Mouse (Mus musculus) intestine, postnatal 0 days (tissue): ENCODE measurements around the gene Prdm12. TPM values are rescaled to one million over a fixed set of nuclear protein-coding genes. Genes with fewer than 3 reads are reported as not detected.

Source experiments
- ATAC-seq: fragments of 200-750 bp; cut with Nextera tagmentation; 2 replicates; pipeline ENCODE4 v1.8.0; 2017; ENCODE audit warnings: mild to moderate bottlenecking, moderate TSS enrichment, moderate library complexity
- H3K27ac ChIP-seq: fragments of 300-500 bp; sonication (generic); 2 replicates; pipeline ENCODE4 v1.5.1; 2014; ENCODE audit warnings: mild to moderate bottlenecking, low read depth, low read length, moderate library complexity
- H3K27me3 ChIP-seq: fragments of 300-500 bp; sonication (generic); replicated peaks from 2 replicates; pipeline ENCODE4 v1.6.1; 2014; ENCODE audit warnings: low read length, mixed read lengths; ENCODE audit not compliant: control insufficient read depth, insufficient read depth
- H3K36me3 ChIP-seq: fragments of 300-500 bp; sonication (generic); 2 replicates; pipeline ENCODE4 v1.6.1; 2014; ENCODE audit warnings: mild to moderate bottlenecking, moderate library complexity; ENCODE audit not compliant: control insufficient read depth, insufficient read depth
- H3K4me1 ChIP-seq: fragments of 300-500 bp; sonication (generic); replicated peaks from 2 replicates; pipeline ENCODE4 v1.6.1; 2014; ENCODE audit warnings: antibody characterized with exemption, low read length, mixed read lengths; ENCODE audit not compliant: control insufficient read depth, insufficient read depth
- H3K4me2 ChIP-seq: fragments of 300-500 bp; sonication (generic); replicated peaks from 2 replicates; pipeline ENCODE4 v1.6.1; 2014; ENCODE audit warnings: low read depth, mild to moderate bottlenecking, moderate library complexity
- H3K4me3 ChIP-seq: fragments of 300-500 bp; sonication (generic); 2 replicates; pipeline ENCODE4 v1.5.1; 2014; ENCODE audit warnings: low read depth, low read length
- H3K9ac ChIP-seq: fragments of 300-500 bp; sonication (generic); 2 replicates; pipeline ENCODE4 v1.6.1; 2014; ENCODE audit warnings: mild to moderate bottlenecking, low read depth, low read length
- H3K9me3 ChIP-seq: fragments of 300-500 bp; sonication (generic); 2 replicates; pipeline ENCODE4 v1.6.1; 2016; ENCODE audit warnings: mixed run types; ENCODE audit not compliant: control insufficient read depth
- CTCF ChIP-seq: sonication (generic); IDR thresholded peaks from 2 replicates; pipeline ENCODE4 v1.5.1; 2016; ENCODE audit warnings: low read depth, mild to moderate bottlenecking, control low read depth, antibody characterized with exemption, moderate library complexity
- WGBS: fragments of 180-500 bp; shearing (Covaris S2); extraction: QIAGEN DNeasy Blood & Tissue Kit; methylation state at CpG from one replicate; pipeline ENCODE4 v1.1.7; 2014; 5-methylcytosine and 5-hydroxymethylcytosine counted together
- polyA plus RNA-seq: library from polyadenylated mRNA; unstranded; fragments of >200 nt; fragmentation: Nextera tagmentation; extraction: Ambion mirVana; gene quantifications from 2 replicates; pipeline ENCODE4 v1.2.1, GENCODE M21; 2015

Prdm12 gene
- polyA plus RNA-seq, 1 experiment from 2014 or later = not detected

DNA sequence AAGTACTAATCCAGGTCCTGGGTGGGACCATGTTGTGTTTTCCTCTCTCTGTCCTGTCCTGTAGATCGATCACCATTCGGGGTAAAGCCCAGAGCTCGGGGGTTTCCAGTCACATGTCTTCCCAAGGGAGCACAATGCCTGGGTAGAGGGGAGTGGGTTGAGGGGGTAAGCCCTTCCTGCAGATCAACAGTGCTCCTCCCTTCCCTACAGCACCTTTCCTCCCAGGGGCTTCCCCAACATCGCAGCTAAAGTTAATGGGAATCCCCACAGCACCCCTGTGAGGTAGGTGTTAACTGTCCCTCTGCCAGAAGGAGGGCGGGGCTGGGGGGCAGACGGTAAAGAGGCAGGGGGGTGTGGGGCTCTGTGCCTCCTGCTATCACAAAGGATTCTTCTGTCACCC is 27.2 kb upstream of the Prdm12 start:
- H3K4me1 ChIP-seq = no peaks in the 10 kb centered on the region
- no peak overlapping the region for H3K4me3 ChIP-seq
- H3K27ac ChIP-seq = no peak overlapping the region
- no peaks in the 10 kb centered on the region for H3K27me3 ChIP-seq
- 77% methylated on average over 6 of the region's 6 CpGs for WGBS
- no peak for TF ChIP-seq CTCF
- peaks cover 86% of the 10 kb centered on the region for H3K36me3 ChIP-seq
- H3K9me3 ChIP-seq = no peaks in the 10 kb centered on the region
- no peak overlapping the region for H3K4me2 ChIP-seq
- H3K9ac ChIP-seq = no peak overlapping the region
- ATAC-seq = no peak

DNA sequence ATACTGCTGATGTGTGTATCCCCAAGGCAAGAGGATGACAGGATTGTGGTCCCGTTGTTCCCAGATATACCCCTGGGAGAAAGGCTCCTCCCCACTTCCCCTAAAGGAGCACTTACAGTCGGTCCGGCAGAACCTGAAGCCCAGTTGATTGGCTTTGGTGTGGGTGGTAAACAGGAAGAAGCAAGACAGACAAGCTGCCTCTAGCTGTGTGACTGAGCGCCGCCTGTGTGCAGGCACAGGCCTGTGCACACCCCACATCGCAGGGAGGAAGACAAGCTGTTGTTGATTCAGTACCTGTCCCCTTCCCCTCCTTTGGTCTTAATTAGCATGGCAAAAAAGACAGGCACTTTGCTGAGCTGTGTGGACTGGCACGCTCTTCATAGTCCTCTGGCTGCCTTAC is 26.1 kb upstream of the Prdm12 start:
- H3K27me3 ChIP-seq = no peaks in the 10 kb centered on the region
- no peaks in the 10 kb centered on the region for H3K4me1 ChIP-seq
- H3K36me3 ChIP-seq = peaks cover 79% of the 10 kb centered on the region
- no peak overlapping the region for H3K4me3 ChIP-seq
- 88% methylated on average over 7 of the region's 7 CpGs for WGBS
- TF ChIP-seq CTCF = no peak
- no peak overlapping the region for H3K27ac ChIP-seq
- no peaks in the 10 kb centered on the region for H3K9me3 ChIP-seq
- no peak overlapping the region for H3K4me2 ChIP-seq
- no peak overlapping the region for H3K9ac ChIP-seq
- ATAC-seq = no peak

GRCm38 (mm10) chr2:31618484-31619161 is 21.2 kb upstream of the Prdm12 start:
- Histone ChIP-seq H3K9me3 (no peaks in the 10 kb centered on the region), H3K4me3 (no peak overlapping the region), H3K4me2 (no peak overlapping the region), H3K9ac (no peak overlapping the region), H3K4me1 (no peaks in the 10 kb centered on the region), H3K36me3 (peaks cover 32% of the 10 kb centered on the region), H3K27ac (no peak overlapping the region), H3K27me3 (no peaks in the 10 kb centered on the region)
- no peak for TF ChIP-seq CTCF
- 85% methylated on average over 14 of the region's 14 CpGs for WGBS
- no peak for ATAC-seq

DNA sequence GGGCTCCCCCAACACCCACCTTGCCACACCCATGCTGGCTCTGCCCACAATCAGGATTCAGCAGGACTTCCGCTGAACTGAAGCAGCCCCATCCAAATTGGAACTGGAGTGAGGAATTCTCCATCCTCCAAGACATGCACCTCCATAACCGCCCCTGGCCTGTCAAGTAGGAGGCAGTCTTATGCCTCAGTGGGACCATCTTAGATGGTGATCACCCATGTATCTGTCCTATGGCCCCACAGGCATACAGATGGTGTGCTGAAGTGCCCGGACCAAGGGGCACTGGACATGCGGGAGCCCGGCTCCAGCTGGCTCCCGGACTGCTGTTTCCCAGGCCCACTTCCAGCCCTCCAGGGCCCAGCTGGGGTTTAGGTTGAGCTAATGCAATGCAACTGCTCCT is 20.6 kb upstream of the Prdm12 start:
- WGBS = 89% methylated on average over 6 of the region's 6 CpGs
- H3K9me3 ChIP-seq = no peaks in the 10 kb centered on the region
- H3K27ac ChIP-seq = no peak overlapping the region
- TF ChIP-seq CTCF = no peak
- no peak for ATAC-seq
- no peak overlapping the region for H3K4me3 ChIP-seq
- peaks cover 26% of the 10 kb centered on the region for H3K36me3 ChIP-seq
- H3K4me1 ChIP-seq = no peaks in the 10 kb centered on the region
- no peak overlapping the region for H3K9ac ChIP-seq
- no peak overlapping the region for H3K4me2 ChIP-seq
- no peaks in the 10 kb centered on the region for H3K27me3 ChIP-seq

GRCm38 (mm10) chr2:31633531-31633930 is 6.3 kb upstream of the Prdm12 start:
- H3K27me3 ChIP-seq = peaks cover 70% of the 10 kb centered on the region
- no peak overlapping the region for H3K4me3 ChIP-seq
- no peak overlapping the region for H3K9ac ChIP-seq
- H3K9me3 ChIP-seq = no peaks in the 10 kb centered on the region
- no peaks in the 10 kb centered on the region for H3K36me3 ChIP-seq
- H3K4me1 ChIP-seq = no peaks in the 10 kb centered on the region
- WGBS = 49% methylated on average over 3 of the region's 3 CpGs
- no peak for TF ChIP-seq CTCF
- no peak overlapping the region for H3K27ac ChIP-seq
- no peak overlapping the region for H3K4me2 ChIP-seq
- no peak for ATAC-seq

DNA sequence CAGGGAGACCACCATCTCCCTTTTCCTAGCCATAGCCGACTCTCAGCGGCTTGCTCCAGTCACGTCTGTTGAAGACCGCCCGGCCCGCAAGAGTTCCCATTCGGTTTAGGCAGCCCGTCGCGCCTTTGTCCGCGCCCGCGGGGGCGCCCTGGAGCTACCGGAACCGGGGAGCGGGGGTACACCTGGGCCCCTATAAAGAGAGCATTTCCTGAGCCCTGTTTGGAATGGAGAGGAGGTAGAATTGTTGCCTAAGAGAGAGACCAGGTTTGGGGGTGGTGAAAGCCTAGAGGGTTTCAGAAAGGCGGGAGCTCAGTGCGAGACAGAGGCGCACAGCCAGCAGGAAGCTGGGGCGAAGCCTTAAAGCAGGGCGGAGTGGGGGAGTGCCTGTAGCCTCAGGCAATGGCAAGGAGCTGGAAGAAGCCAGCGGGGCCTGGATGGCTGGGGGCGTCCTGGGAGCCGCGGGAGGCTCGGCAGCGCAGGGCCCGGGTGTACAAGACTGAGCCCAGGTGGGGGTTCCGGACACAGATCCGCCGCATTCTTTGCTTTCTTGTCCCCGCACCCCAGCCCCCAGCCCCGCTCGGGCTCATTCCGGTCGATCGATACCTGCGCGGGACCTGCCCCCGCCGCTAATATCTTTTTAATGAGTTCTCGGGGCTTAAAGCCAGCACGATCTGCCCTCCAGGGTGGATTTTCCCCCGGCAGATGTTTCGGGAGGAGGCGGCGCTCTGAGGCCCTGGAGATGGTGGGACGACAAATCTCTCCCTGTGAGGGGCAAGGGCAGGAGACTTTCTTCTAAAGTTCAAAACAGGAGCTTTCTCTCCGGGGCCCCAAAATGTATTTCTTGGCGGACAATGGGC is 4.3 kb upstream of the Prdm12 start:
- Histone ChIP-seq H3K27me3 (peaks cover 90% of the 10 kb centered on the region), H3K4me1 (no peaks in the 10 kb centered on the region), H3K9ac (no peak overlapping the region), H3K36me3 (no peaks in the 10 kb centered on the region), H3K4me3 (peak overlapping the region; percentile 9), H3K27ac (no peak overlapping the region), H3K4me2 (peak overlapping the region; percentile 27), H3K9me3 (no peaks in the 10 kb centered on the region)
- 1% methylated on average over 51 of the region's 52 CpGs for WGBS
- TF ChIP-seq CTCF = no peak
- ATAC-seq = no peak
